Mouse (Mus musculus) hindbrain, embryonic 16.5 days (tissue): ENCODE results near the gene Rin2. TPM values are rescaled to one million over a fixed set of nuclear protein-coding genes. Genes with fewer than 3 reads are reported as not detected.

Experiments
- ATAC-seq: fragments of 200-750 bp; cut with Nextera tagmentation; 2 replicates; pipeline ENCODE4 v1.8.0; 2017; ENCODE audit warnings: moderate TSS enrichment, moderate library complexity
- H3K27ac ChIP-seq: fragments of 300-500 bp; sonication (generic); 2 replicates; pipeline ENCODE4 v1.5.1; 2014; ENCODE audit warnings: low read depth, mild to moderate bottlenecking, control low read depth, low read length, moderate library complexity
- H3K27me3 ChIP-seq: fragments of 300-500 bp; sonication (generic); replicated peaks from 2 replicates; pipeline ENCODE4 v1.6.1; 2014; ENCODE audit warnings: low read length; ENCODE audit not compliant: control insufficient read depth, insufficient read depth
- H3K36me3 ChIP-seq: fragments of 300-500 bp; sonication (generic); 2 replicates; pipeline ENCODE4 v1.6.1; 2014; ENCODE audit warnings: mild to moderate bottlenecking, low read length, moderate library complexity, mixed read lengths; ENCODE audit not compliant: control insufficient read depth, insufficient read depth
- H3K4me1 ChIP-seq: fragments of 300-500 bp; sonication (generic); 2 replicates; pipeline ENCODE4 v1.6.1; 2014; ENCODE audit warnings: low read depth, low read length; ENCODE audit not compliant: control insufficient read depth, insufficient read depth
- H3K4me2 ChIP-seq: fragments of 300-500 bp; sonication (generic); 2 replicates; pipeline ENCODE4 v1.6.1; 2014; ENCODE audit warnings: mild to moderate bottlenecking, low read length, control low read depth, moderate library complexity
- H3K4me3 ChIP-seq: fragments of 300-500 bp; sonication (generic); 2 replicates; pipeline ENCODE4 v1.5.1; 2014; ENCODE audit warnings: mild to moderate bottlenecking, low read length, control low read depth, moderate library complexity
- H3K9ac ChIP-seq: fragments of 300-500 bp; sonication (generic); 2 replicates; pipeline ENCODE4 v1.6.1; 2014; ENCODE audit warnings: low read depth, mild to moderate bottlenecking, control low read depth, low read length, moderate library complexity
- H3K9me3 ChIP-seq: fragments of 300-500 bp; sonication (generic); 2 replicates; pipeline ENCODE4 v1.6.1; 2014; ENCODE audit warnings: mild to moderate bottlenecking, low read length, moderate library complexity; ENCODE audit not compliant: control insufficient read depth
- WGBS: fragments of 180-500 bp; shearing (Covaris S2); extraction: QIAGEN DNeasy Blood & Tissue Kit; methylation state at CpG from one replicate; pipeline ENCODE4 v1.1.7; 2014; 5-methylcytosine and 5-hydroxymethylcytosine counted together
- polyA plus RNA-seq: library from polyadenylated mRNA; unstranded; fragments of >200 nt; fragmentation: Nextera tagmentation; extraction: Ambion mirVana; gene quantifications from 2 replicates; pipeline ENCODE4 v1.2.1, GENCODE M21; 2015

The Rin2 gene
- polyA plus RNA-seq, 1 experiment from 2014 or later, result 14.6 TPM

- Histone ChIP-seq H3K4me1 (no peaks in the 10 kb centered on the region), H3K27me3 (no peaks in the 10 kb centered on the region), H3K27ac (no peak overlapping the region), H3K36me3 (no peaks in the 10 kb centered on the region), H3K9me3 (no peaks in the 10 kb centered on the region), H3K9ac (no peak overlapping the region), H3K4me2 (no peak overlapping the region), H3K4me3 (no peak overlapping the region)
- 88% methylated on average over 7 of the region's 7 CpGs for WGBS
- no peak for ATAC-seq
Observed at GRCm38 (mm10) chr2:145663899-145664298, 11.1 kb upstream of the Rin2 start.

GRCm38 (mm10) chr2:145664311-145664710, 10.7 kb upstream of the Rin2 start:
- H3K4me3 ChIP-seq, result no peak overlapping the region
- H3K4me2 ChIP-seq, result no peak overlapping the region
- no peak overlapping the region for H3K9ac ChIP-seq
- 77% methylated on average over 2 of the region's 2 CpGs for WGBS
- no peak overlapping the region for H3K27ac ChIP-seq
- no peaks in the 10 kb centered on the region for H3K36me3 ChIP-seq
- no peaks in the 10 kb centered on the region for H3K27me3 ChIP-seq
- H3K9me3 ChIP-seq, result no peaks in the 10 kb centered on the region
- no peak for ATAC-seq
- no peaks in the 10 kb centered on the region for H3K4me1 ChIP-seq

GRCm38 (mm10) chr2:145668135-145668534, 6.9 kb upstream of the Rin2 start:
- H3K27ac ChIP-seq, result no peak overlapping the region
- ATAC-seq, result no peak
- WGBS, result 79% methylated on average over 4 of the region's 4 CpGs

GRCm38 (mm10) chr2:145670131-145670530, 4.9 kb upstream of the Rin2 start:
- H3K4me3 ChIP-seq, result no peak overlapping the region
- 90% methylated on average over 4 of the region's 4 CpGs for WGBS

More at GRCm38 (mm10) chr2:145668135-145668534, 6.9 kb upstream of the Rin2 start:
- Histone ChIP-seq H3K4me1 (no peaks in the 10 kb centered on the region), H3K4me2 (no peak overlapping the region), H3K9ac (no peak overlapping the region), H3K4me3 (no peak overlapping the region), H3K36me3 (no peaks in the 10 kb centered on the region), H3K27me3 (no peaks in the 10 kb centered on the region), H3K9me3 (no peaks in the 10 kb centered on the region)

GRCm38 (mm10) chr2:145674496-145675141, 396 bp upstream of the Rin2 start:
- peak overlapping the region; percentile 73 for H3K9ac ChIP-seq
- WGBS, result 6% methylated on average over 23 of the region's 23 CpGs
- peak overlapping the region; percentile 94 for H3K4me2 ChIP-seq
- peak overlapping the region; percentile 69 for H3K4me3 ChIP-seq
- no peaks in the 10 kb centered on the region for H3K36me3 ChIP-seq
- no peaks in the 10 kb centered on the region for H3K9me3 ChIP-seq
- H3K4me1 ChIP-seq, result peaks cover 10% of the 10 kb centered on the region
- ATAC-seq, result peak; percentile 37
- no peaks in the 10 kb centered on the region for H3K27me3 ChIP-seq
- no peak overlapping the region for H3K27ac ChIP-seq

More at GRCm38 (mm10) chr2:145670131-145670530, 4.9 kb upstream of the Rin2 start:
- H3K36me3 ChIP-seq, result no peaks in the 10 kb centered on the region
- no peak overlapping the region for H3K27ac ChIP-seq
- H3K9me3 ChIP-seq, result no peaks in the 10 kb centered on the region
- no peak overlapping the region for H3K4me2 ChIP-seq
- peaks cover 7% of the 10 kb centered on the region for H3K4me1 ChIP-seq
- H3K27me3 ChIP-seq, result no peaks in the 10 kb centered on the region
- no peak for ATAC-seq
- no peak overlapping the region for H3K9ac ChIP-seq

- Histone ChIP-seq H3K9me3 (no peaks in the 10 kb centered on the region), H3K4me3 (peak overlapping the region; percentile 69), H3K4me1 (peaks cover 10% of the 10 kb centered on the region), H3K27ac (peak overlapping the region; percentile 64), H3K9ac (peak overlapping the region; percentile 73), H3K4me2 (peak overlapping the region; percentile 94), H3K27me3 (no peaks in the 10 kb centered on the region), H3K36me3 (no peaks in the 10 kb centered on the region)
- peak; percentile 75 for ATAC-seq
- WGBS, result 6% methylated on average over 27 of the region's 27 CpGs
Observed at GRCm38 (mm10) chr2:145675756-145676543, 935 bp downstream of the Rin2 start.

- Histone ChIP-seq H3K4me2 (peak overlapping the region; percentile 94), H3K36me3 (no peaks in the 10 kb centered on the region), H3K4me3 (peak overlapping the region; percentile 69), H3K9me3 (no peaks in the 10 kb centered on the region), H3K27ac (no peak overlapping the region), H3K27me3 (no peaks in the 10 kb centered on the region), H3K9ac (no peak overlapping the region; the same call in 1 of the 2 replicates), H3K4me1 (peaks cover 10% of the 10 kb centered on the region)
- WGBS, result 64% methylated on average over 3 of the region's 3 CpGs
- ATAC-seq, result no peak
Observed at GRCm38 (mm10) chr2:145676544-145676925, 1.5 kb downstream of the Rin2 start.

GRCm38 (mm10) chr2:145676936-145677335, 1.9 kb downstream of the Rin2 start:
- Histone ChIP-seq H3K27ac (no peak overlapping the region), H3K36me3 (no peaks in the 10 kb centered on the region), H3K27me3 (no peaks in the 10 kb centered on the region), H3K4me1 (peaks cover 10% of the 10 kb centered on the region), H3K4me2 (no peak overlapping the region), H3K9ac (no peak overlapping the region), H3K9me3 (no peaks in the 10 kb centered on the region), H3K4me3 (no peak overlapping the region)
- ATAC-seq, result no peak
- WGBS, result 80% methylated on average over 2 of the region's 2 CpGs

- H3K9me3 ChIP-seq, result no peaks in the 10 kb centered on the region
- H3K4me3 ChIP-seq, result no peak overlapping the region
- peaks cover 6% of the 10 kb centered on the region for H3K4me1 ChIP-seq
- H3K36me3 ChIP-seq, result no peaks in the 10 kb centered on the region
- no peak for ATAC-seq
- no peak overlapping the region for H3K9ac ChIP-seq
- H3K27ac ChIP-seq, result no peak overlapping the region
- 90% methylated on average over 2 of the region's 2 CpGs for WGBS
- no peaks in the 10 kb centered on the region for H3K27me3 ChIP-seq
- no peak overlapping the region for H3K4me2 ChIP-seq
Observed at GRCm38 (mm10) chr2:145680141-145680540, 5.1 kb downstream of the Rin2 start.
